14 mouse cellular contexts compared by ENCODE assay signal in the genomic region with DNA sequence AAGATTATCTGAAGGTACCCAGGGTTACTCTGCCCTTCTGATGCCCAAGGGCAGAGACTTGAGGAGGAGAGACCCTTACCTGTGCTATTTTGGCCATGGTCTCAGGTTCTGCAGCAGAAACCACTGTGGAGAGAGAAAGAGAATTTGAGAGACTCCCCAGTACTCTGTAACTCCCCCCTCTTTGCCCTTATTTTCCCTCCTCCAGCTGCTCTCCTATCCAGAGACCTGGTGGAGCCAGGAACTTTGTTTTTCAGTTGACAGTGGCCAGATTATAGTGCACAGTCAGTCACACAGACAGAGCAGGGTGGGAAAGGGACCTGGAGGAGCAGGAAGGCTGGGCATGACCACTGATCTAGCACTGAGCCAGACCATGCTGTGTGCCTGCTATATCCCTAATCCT. TPM values are rescaled to one million over a fixed set of nuclear protein-coding genes. Genes with fewer than 3 reads are reported as not detected.
DNase-seq lines count a peak whose midpoint lies in the region; ATAC-seq and TF ChIP-seq lines count a peak whose summit lies in the region.
"Had no signal": no experiment of that assay in that cellular context is flagged by ENCODE, and none has a peak within 500 bp of the region (broad histone marks: within the 10 kb centered on the region; RNA-seq: fewer than 3 reads in every experiment).

No protein-coding gene starts in this region.

- H3ac ChIP-seq in myocyte (ENCODE audit: control insufficient read depth, insufficient read length), result no peak overlapping the region

- no peaks in the 10 kb centered on the region for H3K27me3 ChIP-seq in heart, embryonic 12.5 days (replicated peaks)
- H3K27me3 ChIP-seq in kidney, postnatal 0 days (ENCODE audit: insufficient read depth, low read length), result no peaks in the 10 kb centered on the region
- no peaks in the 10 kb centered on the region for H3K27me3 ChIP-seq in kidney, embryonic 14.5 days (ENCODE audit: control insufficient read depth, insufficient read depth, low read length)
- no peaks in the 10 kb centered on the region for H3K27me3 ChIP-seq in embryonic facial prominence, embryonic 15.5 days
- H3K27me3 ChIP-seq in myocyte (ENCODE audit: control insufficient read depth, insufficient read depth, insufficient read length), result no peaks in the 10 kb centered on the region
- H3K27me3 ChIP-seq: limb, embryonic 12.5 days; neural tube, embryonic 13.5 days had no signal

- peak overlapping the region; percentile 99 for H3K27ac ChIP-seq in heart, embryonic 12.5 days (ENCODE audit: poor library complexity, severe bottlenecking)
- H3K27ac ChIP-seq in kidney, postnatal 0 days, result peak overlapping the region; percentile 93; the same call in 1 of the 2 replicates
- no peak overlapping the region for H3K27ac ChIP-seq in kidney, embryonic 14.5 days (ENCODE audit: low read depth, low read length)
- H3K27ac ChIP-seq in embryonic facial prominence, embryonic 15.5 days (replicated peaks), result peak overlapping the region; percentile 97; the same call in 1 of the 2 replicates
- H3K27ac ChIP-seq: limb, embryonic 12.5 days had no signal

- H3K4me2 ChIP-seq in heart, embryonic 12.5 days, result peak overlapping the region; percentile 54; the same call in 1 of the 2 replicates
- H3K4me2 ChIP-seq in kidney, postnatal 0 days (ENCODE audit: low read length), result no peak overlapping the region
- H3K4me2 ChIP-seq in kidney, embryonic 14.5 days (replicated peaks; ENCODE audit: low read depth, low read length), result no peak overlapping the region
- no peak overlapping the region for H3K4me2 ChIP-seq in embryonic facial prominence, embryonic 15.5 days (replicated peaks)
- H3K4me2 ChIP-seq in myocyte (ENCODE audit: low read depth), result peak overlapping the region; percentile 28
- H3K4me2 ChIP-seq: limb, embryonic 12.5 days; neural tube, embryonic 13.5 days had no signal

- peaks cover 71% of the 10 kb centered on the region for H3K79me2 ChIP-seq in myocyte (ENCODE audit: control insufficient read depth, insufficient read depth)

- no peak overlapping the region for H3K4me3 ChIP-seq in heart, embryonic 12.5 days
- H3K4me3 ChIP-seq in kidney, postnatal 0 days (replicated peaks; ENCODE audit: low read depth, low read length), result no peak overlapping the region
- no peak overlapping the region for H3K4me3 ChIP-seq in kidney, embryonic 14.5 days (ENCODE audit: low read length)
- no peak overlapping the region for H3K4me3 ChIP-seq in embryonic facial prominence, embryonic 15.5 days (replicated peaks)
- H3K4me3 ChIP-seq in myocyte, result no peak overlapping the region
- H3K4me3 ChIP-seq: limb, embryonic 12.5 days; neural tube, embryonic 13.5 days had no signal

- peaks cover 54% of the 10 kb centered on the region for H3K36me3 ChIP-seq in heart, embryonic 12.5 days
- peaks cover 8% of the 10 kb centered on the region; the same call in 1 of the 2 replicates for H3K36me3 ChIP-seq in kidney, postnatal 0 days (ENCODE audit: insufficient read depth, low read length)
- H3K36me3 ChIP-seq in kidney, embryonic 14.5 days (ENCODE audit: control insufficient read depth, insufficient read depth, low read length), result peaks cover 22% of the 10 kb centered on the region; the same call in 1 of the 2 replicates
- H3K36me3 ChIP-seq in embryonic facial prominence, embryonic 15.5 days, result peaks cover 36% of the 10 kb centered on the region
- H3K36me3 ChIP-seq in myocyte (ENCODE audit: control insufficient read depth, insufficient read depth), result peaks cover 28% of the 10 kb centered on the region

- no peak for TF ChIP-seq POLR2A in myocyte (IDR thresholded peaks at IDR 0.05; ENCODE audit: insufficient read length, low read depth)

- H3K9ac ChIP-seq in heart, embryonic 12.5 days, result peak overlapping the region; percentile 39
- no peak overlapping the region for H3K9ac ChIP-seq in kidney, postnatal 0 days (ENCODE audit: low read depth, low read length)
- no peak overlapping the region for H3K9ac ChIP-seq in kidney, embryonic 14.5 days (ENCODE audit: low read depth, low read length)
- H3K9ac ChIP-seq in embryonic facial prominence, embryonic 15.5 days, result no peak overlapping the region
- H3K9ac ChIP-seq: limb, embryonic 12.5 days; neural tube, embryonic 13.5 days had no signal

- H3K9me3 ChIP-seq in heart, embryonic 12.5 days (replicated peaks), result no peaks in the 10 kb centered on the region
- H3K9me3 ChIP-seq in kidney, postnatal 0 days (replicated peaks; ENCODE audit: low read length), result no peaks in the 10 kb centered on the region
- H3K9me3 ChIP-seq in kidney, embryonic 14.5 days (ENCODE audit: control insufficient read depth, low read length), result no peaks in the 10 kb centered on the region
- no peaks in the 10 kb centered on the region for H3K9me3 ChIP-seq in embryonic facial prominence, embryonic 15.5 days (replicated peaks)
- H3K9me3 ChIP-seq: limb, embryonic 12.5 days; neural tube, embryonic 13.5 days had no signal

- DNase-seq in heart, postnatal 36 days, result no peak
- no peak for DNase-seq in kidney, postnatal 0 days (ENCODE audit: low spot score)
- DNase-seq in ovary, adult 18-20 months (ENCODE audit: low spot score), result no peak
- DNase-seq: adrenal gland, postnatal 36 days; kidney, postnatal 14 days; layer of hippocampus, postnatal 36 days; midbrain, embryonic 14.5 days; right cerebral cortex, adult 18-20 months had no signal

- peaks cover 99% of the 10 kb centered on the region for H3K4me1 ChIP-seq in heart, embryonic 12.5 days (replicated peaks)
- peaks cover 33% of the 10 kb centered on the region for H3K4me1 ChIP-seq in kidney, postnatal 0 days (replicated peaks; ENCODE audit: insufficient read depth, low read length)
- H3K4me1 ChIP-seq in kidney, embryonic 14.5 days (ENCODE audit: control insufficient read depth, insufficient read depth, low read length), result peaks cover 35% of the 10 kb centered on the region
- H3K4me1 ChIP-seq in embryonic facial prominence, embryonic 15.5 days, result peaks cover 89% of the 10 kb centered on the region

- intact Hi-C loops in heart, postnatal 36 days (cut with DNase I), result no loop called here

- no peak for ATAC-seq in heart, embryonic 12.5 days (ENCODE audit: insufficient number of reproducible peaks, low FRiP score)
- no peak for ATAC-seq in kidney, postnatal 0 days (replicated peaks; ENCODE audit: low FRiP score, low read depth)
- ATAC-seq in kidney, embryonic 14.5 days (ENCODE audit: low FRiP score, low TSS enrichment), result no peak
- ATAC-seq in embryonic facial prominence, embryonic 15.5 days (ENCODE audit: insufficient number of reproducible peaks, low FRiP score, low TSS enrichment, low read depth), result no peak

- TF ChIP-seq CTCF in kidney, postnatal 0 days (IDR thresholded peaks at IDR 0.05; ENCODE audit: low read depth), result no peak

TF ChIP-seq in myocyte, 11 proteins besides CTCF, POLR2A, EP300 and RAD21:
- TF ChIP-seq SRF (IDR thresholded peaks at IDR 0.05; ENCODE audit: control insufficient read depth, insufficient read length, low read depth), result no peak
- TF ChIP-seq E2F4 (IDR thresholded peaks at IDR 0.05; ENCODE audit: insufficient read depth), result no peak
- TF ChIP-seq CEBPB (IDR thresholded peaks at IDR 0.05; ENCODE audit: insufficient read depth, poor library complexity, severe bottlenecking), result no peak
- no peak for TF ChIP-seq TCF3 (IDR thresholded peaks at IDR 0.05; ENCODE audit: insufficient read length, low read depth)
- no peak for TF ChIP-seq USF1 (IDR thresholded peaks at IDR 0.05; ENCODE audit: low read depth)
- TF ChIP-seq POLR2AphosphoS2 (IDR thresholded peaks at IDR 0.05; ENCODE audit: insufficient read length, low read depth), result no peak
- TF ChIP-seq MYOG (IDR thresholded peaks at IDR 0.05; ENCODE audit: control insufficient read depth in 1 of 3, insufficient read depth in 1 of 3, insufficient read length in 2 of 3, low read depth in 2 of 3), result no peak
- no peak for TF ChIP-seq MYOD1 (IDR thresholded peaks at IDR 0.05; ENCODE audit: control insufficient read depth in 1 of 3, insufficient read length in 2 of 3, low read depth in 2 of 3)
- no peak for TF ChIP-seq MAX (IDR thresholded peaks at IDR 0.05; ENCODE audit: low read depth)
- TF ChIP-seq REST (IDR thresholded peaks at IDR 0.05; ENCODE audit: insufficient read depth, insufficient read length), result no peak
- TF ChIP-seq TCF12 (IDR thresholded peaks at IDR 0.05; ENCODE audit: insufficient read depth, poor library complexity, severe bottlenecking), result no peak
TF ChIP-seq in myocyte: peak in this region for 0.

RNA-seq across cellular contexts. Expression of gene Anxa6, which starts 11.8 kb away (rescaled TPM):
- polyA plus RNA-seq in heart, embryonic 12.5 days (2016; fragmentation: Nextera tagmentation; extraction: Ambion mirVana), result 335 and 339 TPM in 2 replicates
- total RNA-seq in heart, postnatal 36 days (2021), result 100 to 1,000 TPM; 234 to 241 TPM
- polyA plus RNA-seq in kidney, postnatal 0 days (2015; fragmentation: Nextera tagmentation; extraction: Ambion mirVana), result 146 and 176 TPM in 2 replicates
- 125 and 174 TPM in 2 replicates for polyA plus RNA-seq in kidney, embryonic 14.5 days (2014; fragmentation: Nextera tagmentation; extraction: Ambion mirVana)
- 355 and 382 TPM in 2 replicates for polyA plus RNA-seq in embryonic facial prominence, embryonic 15.5 days (2015; fragmentation: Nextera tagmentation; extraction: Ambion mirVana)
- 722 TPM for polyA plus RNA-seq in myocyte (2012; fragmentation: generic; extraction: Trizol)

RNA-seq across cellular contexts. Expression of gene Ccdc69, which starts 56.5 kb away (rescaled TPM):
- polyA plus RNA-seq in heart, embryonic 12.5 days (2016; fragmentation: Nextera tagmentation; extraction: Ambion mirVana), result 17.5 and 19.0 TPM in 2 replicates
- 1 to 10 TPM; 7.6 to 8.0 TPM for total RNA-seq in heart, postnatal 36 days (2021)
- 2.4 and 2.5 TPM in 2 replicates for polyA plus RNA-seq in kidney, postnatal 0 days (2015; fragmentation: Nextera tagmentation; extraction: Ambion mirVana)
- polyA plus RNA-seq in kidney, embryonic 14.5 days (2014; fragmentation: Nextera tagmentation; extraction: Ambion mirVana), result 3.5 and 3.6 TPM in 2 replicates
- 1.8 and 2.4 TPM in 2 replicates for polyA plus RNA-seq in embryonic facial prominence, embryonic 15.5 days (2015; fragmentation: Nextera tagmentation; extraction: Ambion mirVana)
- 0.11 TPM for polyA plus RNA-seq in myocyte (2012; fragmentation: generic; extraction: Trizol)

RNA-seq across cellular contexts. Expression of gene Tnip1, which starts 58.7 kb away (rescaled TPM):
- polyA plus RNA-seq in heart, embryonic 12.5 days (2016; fragmentation: Nextera tagmentation; extraction: Ambion mirVana), result 23.1 and 23.6 TPM in 2 replicates
- 10 to 100 TPM; 29.2 to 29.4 TPM for total RNA-seq in heart, postnatal 36 days (2021)
- 17.5 and 20.3 TPM in 2 replicates for polyA plus RNA-seq in kidney, postnatal 0 days (2015; fragmentation: Nextera tagmentation; extraction: Ambion mirVana)
- polyA plus RNA-seq in kidney, embryonic 14.5 days (2014; fragmentation: Nextera tagmentation; extraction: Ambion mirVana), result 12.3 and 14.8 TPM in 2 replicates
- polyA plus RNA-seq in embryonic facial prominence, embryonic 15.5 days (2015; fragmentation: Nextera tagmentation; extraction: Ambion mirVana), result 23.0 and 24.5 TPM in 2 replicates
- polyA plus RNA-seq in myocyte (2012; fragmentation: generic; extraction: Trizol), result 34.5 TPM

Comparison
In these comparisons a context has a peak if more than half of its experiments do, and no peak if none do; other contexts are left out.
1. H3K4me2 ChIP-seq: peak in heart, embryonic 12.5 days (single experiment) and myocyte (single experiment); none in kidney, postnatal 0 days (single experiment), kidney, embryonic 14.5 days (single experiment) and embryonic facial prominence, embryonic 15.5 days (single experiment).